Mouse (Mus musculus) embryonic facial prominence, embryonic 11.5 days (tissue): ENCODE measurements around the gene Tbc1d9b. TPM values are rescaled to one million over a fixed set of nuclear protein-coding genes. Genes with fewer than 3 reads are reported as not detected.

Source experiments
- ATAC-seq: fragments of 200-750 bp; cut with Nextera tagmentation; replicated peaks from 2 replicates; pipeline ENCODE4 v1.8.0; 2017; ENCODE audit warnings: low read depth; ENCODE audit not compliant: insufficient number of reproducible peaks, low FRiP score, low TSS enrichment
- DNase-seq: peaks from one replicate; pipeline ENCODE4 v3.0.0-alpha.2; 2015; ENCODE audit warnings: low spot score
- H3K27ac ChIP-seq: fragments of 300-500 bp; sonication (generic); replicated peaks from 2 replicates; pipeline ENCODE4 v1.5.1; 2014; ENCODE audit warnings: mild to moderate bottlenecking, low read depth, low read length, control low read depth
- H3K27me3 ChIP-seq: fragments of 300-500 bp; sonication (generic); 2 replicates; pipeline ENCODE4 v1.6.1; 2014; ENCODE audit warnings: mild to moderate bottlenecking, low read length, moderate library complexity, mixed read lengths; ENCODE audit not compliant: control insufficient read depth, insufficient read depth
- H3K36me3 ChIP-seq: fragments of 300-500 bp; sonication (generic); replicated peaks from 2 replicates; pipeline ENCODE4 v1.6.1; 2014; ENCODE audit warnings: low read depth, mild to moderate bottlenecking, low read length, moderate library complexity, mixed read lengths; ENCODE audit not compliant: control insufficient read depth, insufficient read depth
- H3K4me1 ChIP-seq: fragments of 300-500 bp; sonication (generic); 2 replicates; pipeline ENCODE4 v1.6.1; 2014; ENCODE audit warnings: low read length, mixed read lengths; ENCODE audit not compliant: control insufficient read depth, insufficient read depth
- H3K4me2 ChIP-seq: fragments of 300-500 bp; sonication (generic); 2 replicates; pipeline ENCODE4 v1.6.1; 2014; ENCODE audit warnings: low read depth, mild to moderate bottlenecking, control low read depth, low read length, moderate library complexity
- H3K4me3 ChIP-seq: fragments of 300-500 bp; sonication (generic); 2 replicates; pipeline ENCODE4 v1.5.1; 2014; ENCODE audit warnings: low read depth, low read length, control low read depth
- H3K9ac ChIP-seq: fragments of 300-500 bp; sonication (generic); replicated peaks from 2 replicates; pipeline ENCODE4 v1.6.1; 2014; ENCODE audit warnings: mild to moderate bottlenecking, control low read depth, low read length
- H3K9me3 ChIP-seq: fragments of 300-500 bp; sonication (generic); replicated peaks from 2 replicates; pipeline ENCODE4 v1.6.1; 2016; ENCODE audit warnings: mild to moderate bottlenecking, low read length, inconsistent platforms, mixed read lengths; ENCODE audit not compliant: control insufficient read depth
- WGBS: fragments of 180-500 bp; shearing (Covaris S2); extraction: QIAGEN DNeasy Blood & Tissue Kit; methylation state at CpG from one replicate; pipeline ENCODE4 v1.1.7; 2014; 5-methylcytosine and 5-hydroxymethylcytosine counted together
- polyA plus RNA-seq: library from polyadenylated mRNA; unstranded; fragments of >200 nt; fragmentation: Nextera tagmentation; extraction: Ambion mirVana; gene quantifications from 2 replicates; pipeline ENCODE4 v1.2.1, GENCODE M21; 2014

Tbc1d9b gene
- 24.8 and 26.0 TPM in 2 replicates for polyA plus RNA-seq

GRCm38 (mm10) chr11:50130811-50131766, at the start of gene Tbc1d9b:
Gene Tbc1d9b, plus strand, starts transcription at chr11:50131396.
- Histone ChIP-seq H3K27ac (peak within 1 kb of the TSS; percentile 70; the same call in 1 of the 2 replicates), H3K36me3 (no peaks in the 10 kb centered on the region), H3K9ac (peak within 1 kb of the TSS; percentile 99), H3K4me2 (peak within 1 kb of the TSS; percentile 81), H3K9me3 (no peaks in the 10 kb centered on the region), H3K27me3 (no peaks in the 10 kb centered on the region), H3K4me3 (peak within 1 kb of the TSS; percentile 84), H3K4me1 (no peaks in the 10 kb centered on the region)
- WGBS: 1% methylated on average over 71 of the region's 77 CpGs
- ATAC-seq (peak; percentile 84), DNase-seq (peak; percentile 93)

DNA sequence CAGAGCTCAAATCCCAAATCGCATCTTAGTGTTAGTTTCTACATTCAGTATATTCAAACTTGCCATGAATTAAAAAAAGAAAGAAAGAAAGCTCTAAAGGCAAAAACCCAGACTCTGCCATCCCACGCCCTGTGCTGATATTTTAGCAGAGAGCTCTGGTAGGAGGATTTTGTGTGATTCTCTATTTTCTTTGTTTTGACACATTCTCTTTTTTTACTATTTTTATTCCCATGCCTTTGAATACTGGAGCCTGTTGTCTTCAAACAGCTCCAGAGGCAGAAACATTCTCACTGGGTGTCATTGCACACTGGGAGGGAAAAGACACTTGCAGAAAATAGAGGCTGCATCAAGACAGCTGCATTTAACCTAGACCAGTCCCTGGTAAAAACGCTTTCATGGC, 45.0 kb upstream of the Tbc1d9b start:
- H3K36me3 ChIP-seq: peaks cover 3% of the 10 kb centered on the region; the same call in 1 of the 2 replicates
- DNase-seq (no peak), ATAC-seq (no peak)
- H3K9me3 ChIP-seq: no peaks in the 10 kb centered on the region
- no peaks in the 10 kb centered on the region for H3K4me1 ChIP-seq
- H3K9ac ChIP-seq: no peak overlapping the region
- WGBS: 87% methylated on average over 3 of the region's 3 CpGs
- no peak overlapping the region for H3K4me3 ChIP-seq
- H3K27ac ChIP-seq: no peak overlapping the region
- H3K27me3 ChIP-seq: no peaks in the 10 kb centered on the region
- H3K4me2 ChIP-seq: no peak overlapping the region

- ATAC-seq (no peak), DNase-seq (no peak)
- Histone ChIP-seq H3K9ac (no peak overlapping the region), H3K9me3 (no peaks in the 10 kb centered on the region), H3K4me2 (no peak overlapping the region), H3K4me1 (no peaks in the 10 kb centered on the region), H3K4me3 (no peak overlapping the region), H3K27me3 (no peaks in the 10 kb centered on the region), H3K27ac (no peak overlapping the region), H3K36me3 (peaks cover 3% of the 10 kb centered on the region; the same call in 1 of the 2 replicates)
- WGBS: 80% methylated on average over 1 of the region's 1 CpGs
These were observed 41.4 kb upstream of the Tbc1d9b start for GRCm38 (mm10) chr11:50089840-50090239.

GRCm38 (mm10) chr11:50090982-50091675, 40.1 kb upstream of the Tbc1d9b start:
- Histone ChIP-seq H3K27ac (no peak overlapping the region), H3K36me3 (peaks cover 3% of the 10 kb centered on the region; the same call in 1 of the 2 replicates), H3K9me3 (no peaks in the 10 kb centered on the region), H3K4me1 (no peaks in the 10 kb centered on the region), H3K9ac (no peak overlapping the region), H3K27me3 (no peaks in the 10 kb centered on the region), H3K4me2 (no peak overlapping the region), H3K4me3 (no peak overlapping the region)
- no peak for DNase-seq
- no peak for ATAC-seq
- WGBS: 70% methylated on average over 5 of the region's 5 CpGs

GRCm38 (mm10) chr11:50091681-50092080, 39.5 kb upstream of the Tbc1d9b start:
- no peak overlapping the region for H3K4me3 ChIP-seq
- no peak overlapping the region for H3K27ac ChIP-seq
- no peak overlapping the region for H3K9ac ChIP-seq
- DNase-seq: no peak
- H3K4me1 ChIP-seq: no peaks in the 10 kb centered on the region
- H3K9me3 ChIP-seq: no peaks in the 10 kb centered on the region
- no peaks in the 10 kb centered on the region for H3K27me3 ChIP-seq
- H3K4me2 ChIP-seq: no peak overlapping the region
- peaks cover 3% of the 10 kb centered on the region; the same call in 1 of the 2 replicates for H3K36me3 ChIP-seq
- ATAC-seq: no peak

DNA sequence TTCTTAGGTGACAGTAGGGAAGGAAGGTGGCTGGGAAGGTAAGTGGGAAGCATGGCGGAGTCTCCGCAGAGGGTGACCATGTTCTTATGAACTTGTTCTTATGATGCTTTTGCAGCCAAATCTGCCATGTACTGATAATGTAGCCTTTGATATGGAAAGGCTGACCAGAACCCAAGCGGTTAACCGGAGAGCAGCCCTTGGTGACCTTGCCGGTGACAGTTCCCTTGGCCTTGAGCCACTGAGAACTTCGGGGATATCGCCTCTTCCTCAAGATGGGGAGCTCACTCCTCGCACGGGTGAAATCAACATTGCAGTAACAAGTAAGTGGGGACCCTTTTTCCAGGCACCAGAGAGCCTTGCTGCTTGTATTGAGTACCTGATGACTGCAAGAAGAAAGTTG, 35.5 kb upstream of the Tbc1d9b start:
- 91% methylated on average over 9 of the region's 9 CpGs for WGBS
- Histone ChIP-seq H3K4me3 (no peak overlapping the region), H3K27me3 (no peaks in the 10 kb centered on the region), H3K4me2 (no peak overlapping the region), H3K9me3 (no peaks in the 10 kb centered on the region), H3K9ac (no peak overlapping the region), H3K27ac (no peak overlapping the region), H3K36me3 (no peaks in the 10 kb centered on the region; the same call in 1 of the 2 replicates), H3K4me1 (no peaks in the 10 kb centered on the region)
- no peak for ATAC-seq
- no peak for DNase-seq

DNA sequence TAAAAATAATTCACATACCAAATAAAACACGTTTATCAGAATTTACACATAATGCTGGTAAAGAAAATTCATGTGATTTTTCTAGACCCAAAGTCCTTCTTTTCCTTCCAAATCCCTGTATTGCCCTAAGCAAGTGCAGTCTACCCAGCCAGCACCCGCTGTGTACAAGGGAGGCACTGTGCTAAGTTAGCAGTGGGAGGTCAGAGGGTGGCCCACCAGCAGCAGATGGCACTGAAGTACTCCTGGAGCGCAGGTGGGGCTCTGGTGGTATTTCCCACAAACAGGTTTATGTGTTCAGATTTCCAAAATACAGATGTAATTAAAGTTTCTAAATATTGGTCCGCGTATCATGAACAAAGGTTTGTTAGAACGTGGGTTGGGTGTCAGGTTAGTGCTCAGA, 34.1 kb upstream of the Tbc1d9b start:
- no peaks in the 10 kb centered on the region for H3K4me1 ChIP-seq
- 90% methylated on average over 6 of the region's 6 CpGs for WGBS
- no peak overlapping the region for H3K27ac ChIP-seq
- H3K4me3 ChIP-seq: no peak overlapping the region
- H3K36me3 ChIP-seq: no peaks in the 10 kb centered on the region; the same call in 1 of the 2 replicates
- H3K4me2 ChIP-seq: no peak overlapping the region
- no peak overlapping the region for H3K9ac ChIP-seq
- DNase-seq (no peak), ATAC-seq (no peak)
- no peaks in the 10 kb centered on the region for H3K27me3 ChIP-seq
- no peaks in the 10 kb centered on the region for H3K9me3 ChIP-seq
